Mouse (Mus musculus) cortical plate, adult 2 months (tissue): ENCODE results near the gene Acot8. TPM values are rescaled to one million over a fixed set of nuclear protein-coding genes. Genes with fewer than 3 reads are reported as not detected.
"Not testable (repeated sequence)": the region's sequence is repeated elsewhere in the genome, so short reads cannot be mapped to it uniquely, and the experiment has no call there.

Experiments
- H3K27ac ChIP-seq: fragments of 200-500 bp; 2 replicates; pipeline ENCODE4 v1.5.1; 2012; ENCODE audit warnings: low read length, control low read depth, inconsistent platforms; ENCODE audit not compliant: insufficient read depth
- H3K4me1 ChIP-seq: fragments of 200-500 bp; 2 replicates; pipeline ENCODE4 v1.6.1; 2011; ENCODE audit warnings: low read length; ENCODE audit not compliant: control insufficient read depth, insufficient read depth
- H3K4me3 ChIP-seq: fragments of 200-500 bp; 2 replicates; pipeline ENCODE4 v1.5.1; 2011; ENCODE audit warnings: mild to moderate bottlenecking, low read length, control low read depth; ENCODE audit not compliant: insufficient read depth
- CTCF ChIP-seq: fragments of 200-500 bp; IDR thresholded peaks from 2 replicates; pipeline ENCODE4 v1.5.1; 2011; ENCODE audit warnings: mild to moderate bottlenecking, control low read depth, low read length; ENCODE audit not compliant: insufficient read depth; ENCODE audit errors: extremely low read depth
- POLR2A ChIP-seq: fragments of 200-500 bp; IDR thresholded peaks from 2 replicates; pipeline ENCODE4 v1.6.1; 2011; ENCODE audit warnings: mild to moderate bottlenecking, low read length, control low read depth; ENCODE audit not compliant: insufficient read depth; ENCODE audit errors: extremely low read depth
- polyA plus RNA-seq: library from polyadenylated mRNA; depleted of rRNA; stranded (reverse); fragments of >200 nt; gene quantifications from 2 replicates; pipeline ENCODE4 v1.2.3, GENCODE M21; 2012

The Acot8 gene
- polyA plus RNA-seq, 1 experiment: 30.3 TPM

DNA sequence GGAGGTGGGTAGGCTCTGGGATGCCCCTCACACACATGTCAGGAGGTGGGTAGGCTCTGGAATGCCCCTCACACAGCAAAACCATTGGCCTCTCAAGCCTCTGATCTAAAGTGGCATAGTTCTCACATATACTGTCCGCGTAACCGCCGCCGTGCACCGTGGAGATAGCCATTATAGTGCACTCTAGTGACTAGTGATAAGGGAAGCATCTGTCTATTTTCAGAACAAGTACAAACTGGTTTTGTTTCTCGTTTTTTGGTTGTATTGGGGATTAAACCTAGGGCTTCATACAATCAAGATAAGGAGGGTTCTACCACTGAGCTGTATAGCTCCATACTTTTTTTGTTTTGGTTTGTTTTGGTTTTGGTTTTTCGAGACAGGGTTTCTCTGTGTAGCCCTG, 11.1 kb upstream of the Acot8 start:
- TF ChIP-seq POLR2A (no peak), CTCF (no peak)
- no peak overlapping the region for H3K4me3 ChIP-seq
- H3K4me1 ChIP-seq: no peaks in the 10 kb centered on the region
- no peak overlapping the region for H3K27ac ChIP-seq

DNA sequence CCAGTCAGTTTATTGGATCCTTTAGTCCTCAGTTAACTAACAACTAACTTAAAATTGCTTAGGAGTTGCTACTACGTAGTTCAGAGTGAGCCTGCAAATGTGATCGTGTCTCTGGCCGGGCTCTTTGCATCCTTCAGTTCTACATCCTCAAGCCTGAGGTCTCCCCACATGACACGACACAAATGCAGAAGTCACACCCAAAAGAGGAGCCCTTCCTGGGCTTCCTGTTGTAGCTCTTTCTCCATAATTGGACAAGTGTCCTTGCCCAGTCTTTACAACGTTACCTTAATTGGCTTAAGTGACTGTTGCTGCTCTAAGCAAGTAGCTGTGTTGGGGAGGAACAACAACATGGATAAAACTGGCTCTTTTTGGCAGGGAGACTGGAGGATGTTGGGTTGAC, 10.7 kb upstream of the Acot8 start:
- Histone ChIP-seq H3K4me3 (no peak overlapping the region), H3K4me1 (no peaks in the 10 kb centered on the region), H3K27ac (no peak overlapping the region)
- no peak for TF ChIP-seq CTCF
- TF ChIP-seq POLR2A: no peak

DNA sequence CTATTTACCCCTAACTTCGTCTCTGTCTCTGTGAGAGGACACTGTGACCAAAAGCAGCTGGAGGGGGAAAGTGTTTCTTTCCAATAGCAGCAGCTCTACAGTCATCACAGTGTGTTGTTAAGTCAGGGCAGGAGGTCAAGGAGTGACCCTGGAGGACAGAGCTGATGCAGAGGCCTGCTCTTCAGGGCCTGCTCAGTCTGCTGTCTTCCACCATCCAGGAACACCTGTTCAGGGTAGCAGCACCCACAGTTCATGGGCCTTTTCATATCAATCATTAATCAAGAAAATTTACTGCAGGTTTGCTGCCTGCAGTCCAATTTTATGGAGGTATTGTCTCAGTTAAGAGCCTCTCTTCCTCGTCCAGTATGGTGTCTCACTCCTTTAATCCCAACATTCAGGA, 8.9 kb upstream of the Acot8 start:
- TF ChIP-seq CTCF (no peak), POLR2A (no peak)
- Histone ChIP-seq H3K4me3 (no peak overlapping the region), H3K4me1 (no peaks in the 10 kb centered on the region), H3K27ac (no peak overlapping the region)

DNA sequence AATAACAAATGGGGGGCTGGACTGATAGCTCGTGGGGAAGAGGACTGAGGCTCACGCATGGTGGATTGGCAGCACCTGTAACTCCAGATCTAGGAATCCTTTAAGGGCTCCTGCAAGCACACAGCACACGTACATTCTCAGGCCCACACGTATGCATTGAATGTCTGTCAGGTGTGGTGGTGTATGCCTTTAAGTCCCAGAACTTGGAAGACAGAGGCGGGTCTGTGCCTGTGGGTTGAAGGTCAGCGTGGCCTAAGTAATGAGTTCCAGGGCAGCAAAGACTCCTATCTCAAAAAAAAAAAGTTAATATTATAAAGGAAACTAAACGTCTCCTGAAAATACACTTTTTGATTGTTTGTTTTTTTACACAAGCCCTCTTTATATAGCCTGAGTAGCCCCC, 1.9 kb upstream of the Acot8 start:
- Histone ChIP-seq H3K27ac (no peak overlapping the region), H3K4me1 (peaks cover 3% of the 10 kb centered on the region), H3K4me3 (no peak overlapping the region)
- TF ChIP-seq POLR2A: no peak
- no peak for TF ChIP-seq CTCF

DNA sequence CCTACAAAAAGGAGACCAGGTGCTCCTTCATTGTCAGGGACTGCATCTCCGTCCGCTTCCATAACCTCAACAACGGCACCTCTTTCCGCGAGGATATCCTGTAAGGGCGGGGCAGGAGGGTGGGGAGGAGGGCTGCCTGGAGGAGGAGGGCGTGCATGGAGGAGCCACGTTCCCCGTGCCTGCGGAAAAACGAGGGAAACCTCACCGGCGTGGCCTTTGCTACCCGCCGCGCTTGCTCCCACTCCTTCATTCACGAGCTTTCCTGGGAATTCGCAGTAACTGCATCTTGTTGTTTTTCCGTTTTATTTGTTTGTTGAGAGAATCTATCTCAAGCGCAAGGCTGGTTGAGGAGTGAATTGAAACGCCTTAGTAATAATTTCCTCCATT, 643 bp upstream of the Acot8 start:
- TF ChIP-seq POLR2A: no peak
- no peak for TF ChIP-seq CTCF
- H3K4me3 ChIP-seq: peak overlapping the region; percentile 84
- H3K27ac ChIP-seq: no peak overlapping the region
- peaks cover 3% of the 10 kb centered on the region for H3K4me1 ChIP-seq

DNA sequence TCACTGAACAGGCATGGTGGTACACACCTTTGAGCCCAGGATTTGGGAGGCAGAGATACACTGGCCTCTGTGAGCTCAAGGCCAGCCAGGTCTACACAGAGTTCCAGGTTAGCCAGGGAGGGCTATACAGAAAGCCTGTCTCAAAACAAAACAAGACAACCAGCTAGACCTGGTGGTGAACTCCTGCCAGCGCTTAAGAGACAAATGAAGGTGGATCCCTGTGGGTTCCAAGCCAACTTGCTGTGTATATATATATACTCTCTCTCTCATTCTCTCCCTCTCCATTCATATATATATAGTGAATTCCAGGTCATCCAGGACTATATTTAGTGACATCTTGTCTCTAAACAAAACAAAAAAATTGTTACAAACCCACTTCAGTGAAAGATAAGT, 765 bp downstream of the Acot8 start:
- Histone ChIP-seq H3K4me1 (peaks cover 3% of the 10 kb centered on the region), H3K27ac (no peak overlapping the region), H3K4me3 (peak overlapping the region; percentile 84)
- no peak for TF ChIP-seq POLR2A
- no peak for TF ChIP-seq CTCF

DNA sequence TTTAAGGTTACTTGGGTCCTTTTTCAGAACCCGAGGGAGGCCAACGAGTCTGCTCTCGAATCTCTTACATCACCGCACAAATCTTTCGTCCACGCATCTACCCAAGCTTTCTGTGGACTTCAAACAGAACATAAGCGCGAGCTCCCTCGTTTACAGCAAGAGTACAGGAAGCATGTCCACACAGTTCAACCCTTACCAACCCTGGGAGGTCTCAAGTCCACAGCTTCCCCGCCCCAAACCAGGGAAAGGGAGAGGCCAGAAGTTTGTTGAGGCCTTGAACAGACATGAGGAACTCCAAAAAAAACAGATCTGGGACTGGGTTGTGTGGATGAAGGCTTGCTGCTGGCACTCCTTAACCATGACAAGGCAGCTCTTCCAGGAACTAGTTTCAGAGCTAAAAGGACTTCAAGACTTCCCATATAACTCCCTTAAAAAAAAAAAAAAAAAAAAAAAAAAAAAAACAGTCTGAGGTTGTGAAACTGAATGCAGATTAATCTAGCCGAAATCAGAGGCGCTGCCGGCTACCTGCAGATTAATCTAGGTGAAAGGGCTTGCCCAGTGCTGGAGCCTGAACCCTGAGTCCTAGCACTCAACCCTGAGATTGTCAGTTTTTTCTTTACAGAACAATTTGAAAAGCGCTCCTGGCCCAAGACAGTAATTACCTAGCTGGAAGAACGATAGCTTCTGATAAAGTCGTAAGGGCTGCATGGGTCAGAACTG, 1.3 kb downstream of the Acot8 start:
- Histone ChIP-seq H3K27ac (no peak overlapping the region), H3K4me3 (peak overlapping the region; percentile 84; the same call in 1 of the 2 replicates), H3K4me1 (peaks cover 3% of the 10 kb centered on the region)
- TF ChIP-seq POLR2A (no peak), CTCF (no peak)

DNA sequence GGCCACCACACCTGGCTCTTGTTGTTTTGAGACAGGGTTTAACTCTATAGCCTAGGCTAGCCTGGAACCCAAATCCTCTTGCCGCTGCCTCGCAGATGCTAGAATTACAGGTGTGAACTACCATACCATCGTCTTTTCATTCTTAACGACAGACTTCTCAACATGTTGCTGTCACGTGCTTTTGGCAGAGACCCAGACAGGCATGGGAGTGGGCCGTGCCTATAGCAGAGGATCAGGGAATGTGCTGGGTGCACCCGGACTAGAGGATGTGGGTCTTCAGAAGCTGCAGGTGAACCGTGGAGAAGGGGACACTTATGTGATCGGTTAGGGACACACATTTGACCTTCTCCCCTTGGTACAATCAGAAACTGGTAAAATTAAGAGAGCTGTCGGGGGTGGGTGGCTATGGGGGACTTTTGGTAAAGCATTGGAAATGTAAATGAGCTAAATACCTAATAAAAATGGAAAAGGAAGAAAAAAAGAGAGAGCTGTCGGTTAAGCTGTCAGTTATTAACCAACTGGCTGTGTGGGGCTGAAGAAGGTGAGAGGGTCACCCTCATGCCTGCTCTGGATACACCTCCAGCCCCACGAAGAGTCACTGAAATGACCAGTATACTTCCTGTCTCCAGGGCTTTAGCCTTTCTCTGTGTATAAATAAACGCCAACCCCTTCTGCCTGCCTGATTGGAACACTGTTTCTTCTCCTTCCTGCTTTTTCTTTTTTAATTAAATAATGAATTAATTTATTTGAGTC, 4.3 kb downstream of the Acot8 start:
- TF ChIP-seq POLR2A: no peak
- no peak for TF ChIP-seq CTCF
- Histone ChIP-seq H3K4me3 (no peak overlapping the region), H3K4me1 (peaks cover 3% of the 10 kb centered on the region; the same call in 1 of the 2 replicates), H3K27ac (no peak overlapping the region)

DNA sequence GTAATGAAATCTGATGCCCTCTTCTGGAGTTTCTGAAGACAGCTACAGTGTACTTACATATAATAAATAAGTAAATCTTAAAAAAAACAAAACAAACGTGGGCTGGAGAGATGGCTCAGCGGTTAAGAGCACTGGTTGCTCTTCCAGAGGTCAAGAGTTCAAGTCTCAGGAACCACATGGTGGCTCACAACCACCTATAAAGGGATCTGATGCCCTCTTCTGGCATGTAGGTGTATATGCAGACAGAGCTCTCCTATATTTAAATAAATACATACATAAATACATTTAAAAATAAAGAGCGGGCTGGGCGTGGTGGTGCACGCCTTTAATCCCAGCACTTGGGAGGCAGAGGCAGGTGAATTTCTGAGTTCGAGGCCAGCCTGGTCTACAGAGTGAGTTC, 6.1 kb downstream of the Acot8 start:
- H3K4me1 ChIP-seq, H3K4me3 ChIP-seq, H3K27ac ChIP-seq: not testable (repeated sequence)

DNA sequence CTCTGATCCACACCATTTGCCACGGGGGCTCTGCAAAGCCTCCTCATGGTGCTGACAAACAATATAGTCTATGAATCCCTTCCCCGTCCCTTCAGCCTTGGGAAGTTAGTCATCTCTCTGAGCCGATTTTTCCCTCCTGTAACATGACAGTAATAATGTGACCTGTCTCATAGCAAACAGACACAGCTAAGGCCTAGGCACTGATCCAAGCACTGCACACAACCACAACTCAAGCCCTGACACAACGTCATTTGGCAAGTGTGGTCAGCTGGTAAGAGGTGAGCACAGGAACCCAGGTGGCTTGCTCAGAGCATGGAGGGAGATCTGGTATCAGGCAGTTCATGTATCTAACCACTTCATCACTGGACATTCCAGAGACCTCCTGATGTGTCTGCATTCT, 8.8 kb downstream of the Acot8 start:
- H3K27ac ChIP-seq: no peak overlapping the region
- no peak for TF ChIP-seq CTCF
- no peak for TF ChIP-seq POLR2A
- H3K4me3 ChIP-seq: no peak overlapping the region
- H3K4me1 ChIP-seq: no peaks in the 10 kb centered on the region

DNA sequence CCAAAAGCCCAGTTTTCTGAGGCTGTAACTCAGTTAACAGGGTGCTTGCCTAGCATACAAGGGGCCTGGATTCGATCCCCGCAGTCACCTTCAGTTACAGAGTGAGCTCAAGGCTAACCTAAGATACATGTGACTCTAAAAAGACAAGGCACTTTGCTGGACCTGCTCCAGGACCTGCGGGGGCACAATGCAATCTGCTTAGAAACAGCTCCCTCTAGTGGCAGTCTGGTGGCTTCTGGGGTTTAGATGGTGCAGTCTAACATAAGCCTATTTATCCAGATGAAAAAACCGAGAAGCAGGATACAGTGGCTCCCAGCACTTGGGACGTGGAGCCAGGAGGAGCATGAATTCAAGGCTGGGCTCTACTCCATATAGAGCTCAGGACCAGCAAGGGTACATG, 10.4 kb downstream of the Acot8 start:
- peak; percentile 88 for TF ChIP-seq CTCF
- no peak for TF ChIP-seq POLR2A
- H3K27ac ChIP-seq: no peak overlapping the region
- no peaks in the 10 kb centered on the region for H3K4me1 ChIP-seq
- no peak overlapping the region for H3K4me3 ChIP-seq
